Mouse (Mus musculus): Measurements from ENCODE around the gene St3gal5. TPM values are rescaled to one million over a fixed set of nuclear protein-coding genes. Genes with fewer than 3 reads are reported as not detected.
A peak's percentile ranks its signal among the peaks of the same experiment; 100 is the strongest.

St3gal5 gene
- total RNA-seq, 4 experiments from 2014 or later: 48.5 to 85.9 (median 71.1) TPM

DNA sequence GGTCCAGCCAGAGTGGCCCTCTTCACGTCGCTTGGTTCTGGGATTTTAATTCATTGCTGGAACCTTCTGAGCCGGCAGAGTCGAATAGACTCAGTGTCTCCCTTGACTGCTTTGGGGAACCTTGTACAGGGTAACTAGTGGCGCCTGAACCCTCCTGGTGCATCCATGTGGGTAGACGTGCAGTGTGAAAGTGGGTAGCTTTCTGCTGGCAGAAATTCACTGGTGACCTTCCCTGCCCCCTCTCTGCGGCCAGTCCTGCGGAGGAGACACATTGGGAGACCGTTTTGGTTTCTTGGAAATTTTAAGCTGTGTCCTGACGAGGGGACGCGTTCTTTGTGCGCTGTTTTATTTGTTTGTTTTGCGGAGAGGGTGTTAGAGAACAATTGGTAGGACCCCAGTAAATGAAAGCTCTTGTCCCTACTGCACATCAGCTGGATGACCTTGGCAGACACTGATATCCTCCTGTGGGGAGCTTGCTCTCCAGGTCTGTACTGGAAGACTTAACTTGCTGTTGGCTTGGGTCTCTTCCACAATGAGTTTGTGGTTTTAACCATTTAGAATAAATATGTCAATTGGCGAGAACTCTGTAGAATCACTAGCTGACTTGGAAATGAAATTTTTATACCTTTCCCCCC, 746 bp downstream of the St3gal5 start:
- no peak for DNase-seq (ENCODE audit: low spot score in 2 of 2)

DNA sequence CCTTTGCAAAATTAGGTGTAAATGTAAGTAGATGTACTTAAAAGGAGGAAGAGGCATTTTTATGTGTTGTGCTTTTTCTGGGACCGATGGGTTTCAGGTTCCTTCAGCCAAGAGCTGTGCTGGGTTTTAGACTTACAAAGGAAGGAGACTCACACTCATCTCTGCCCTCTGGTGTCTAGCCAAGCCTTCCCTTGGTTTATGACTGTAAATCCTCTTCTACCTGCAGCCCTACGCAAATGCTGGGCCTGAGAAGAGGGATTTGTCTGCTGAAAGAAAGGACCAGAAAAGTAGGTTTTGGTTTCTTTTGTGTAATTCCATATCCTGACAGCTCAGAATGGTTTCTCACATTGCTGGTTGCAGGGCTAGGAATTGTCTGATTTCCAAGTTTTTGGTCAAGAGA, 1.3 kb downstream of the St3gal5 start:
- no peak for DNase-seq (ENCODE audit: low spot score in 2 of 2)

DNA sequence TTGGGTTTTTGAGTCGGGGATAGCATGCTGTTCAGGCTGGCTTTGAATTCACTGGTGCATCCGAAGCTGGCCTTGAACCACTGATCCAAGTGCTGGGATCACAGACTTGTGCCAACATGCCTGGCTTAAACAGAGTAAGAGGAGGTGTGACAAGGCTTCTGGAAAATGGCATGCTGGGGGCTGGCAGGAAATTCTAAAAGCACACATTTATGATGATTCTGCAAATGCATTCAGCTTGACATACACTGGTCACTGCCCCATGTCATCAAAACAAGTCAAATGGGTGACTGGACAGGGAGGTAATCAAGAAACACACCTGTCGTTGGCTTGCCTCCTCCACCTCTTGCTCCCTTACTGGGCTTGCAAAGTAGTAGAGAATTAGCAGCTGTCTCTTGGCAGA, 1.9 kb downstream of the St3gal5 start:
- DNase-seq (ENCODE audit: low spot score in 2 of 2): no peak

DNA sequence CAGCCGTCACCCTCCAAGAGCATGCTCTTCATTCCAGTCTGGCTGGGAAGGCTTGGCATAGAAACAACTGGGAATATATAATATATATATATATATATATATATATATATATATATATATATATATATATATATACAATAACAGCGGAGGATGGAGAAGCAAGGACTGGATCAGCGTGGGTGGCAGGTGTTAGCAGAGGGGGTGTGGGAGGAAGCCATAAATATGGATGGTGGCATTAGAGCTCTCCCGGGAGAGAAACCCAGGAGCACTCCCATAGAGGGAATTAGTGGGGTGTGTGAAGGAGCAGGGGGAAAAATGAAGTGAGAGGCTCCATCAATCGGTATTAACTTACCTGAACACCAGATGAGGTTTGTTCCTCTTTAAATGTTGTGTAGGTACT, 2.8 kb downstream of the St3gal5 start:
- no peak for DNase-seq (ENCODE audit: low spot score in 2 of 2)

- no peak for DNase-seq (ENCODE audit: low spot score in 2 of 2)
These were observed 3.5 kb downstream of the St3gal5 start for GRCm38 (mm10) chr6:72100939-72101338.

GRCm38 (mm10) chr6:72101386-72101785, 4.0 kb downstream of the St3gal5 start:
- no peak for DNase-seq (ENCODE audit: low spot score in 2 of 2)

DNA sequence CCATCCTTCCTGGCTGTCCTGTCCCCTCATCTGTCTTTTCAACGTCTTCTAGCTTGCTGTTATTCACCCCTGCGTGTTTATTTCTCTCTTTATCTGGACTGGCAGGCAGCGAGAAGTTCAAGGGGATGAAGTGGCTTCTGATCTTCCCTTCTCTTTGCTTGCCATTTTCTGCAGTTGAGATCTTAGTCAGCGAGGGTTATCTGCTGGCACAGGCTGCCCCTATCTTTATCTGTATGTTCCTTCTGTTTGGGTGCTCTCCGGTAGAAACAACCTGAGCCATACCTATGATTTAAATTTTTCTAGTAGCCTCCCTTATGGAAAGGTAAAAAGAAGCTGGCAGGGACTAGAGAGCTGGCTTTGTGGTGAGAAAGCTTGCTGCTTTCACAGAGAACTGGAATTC, 4.7 kb downstream of the St3gal5 start:
- DNase-seq (ENCODE audit: low spot score in 2 of 2): no peak

- no peak for DNase-seq (ENCODE audit: low spot score in 2 of 2)
These were observed 7.1 kb downstream of the St3gal5 start for GRCm38 (mm10) chr6:72104534-72104933.

DNA sequence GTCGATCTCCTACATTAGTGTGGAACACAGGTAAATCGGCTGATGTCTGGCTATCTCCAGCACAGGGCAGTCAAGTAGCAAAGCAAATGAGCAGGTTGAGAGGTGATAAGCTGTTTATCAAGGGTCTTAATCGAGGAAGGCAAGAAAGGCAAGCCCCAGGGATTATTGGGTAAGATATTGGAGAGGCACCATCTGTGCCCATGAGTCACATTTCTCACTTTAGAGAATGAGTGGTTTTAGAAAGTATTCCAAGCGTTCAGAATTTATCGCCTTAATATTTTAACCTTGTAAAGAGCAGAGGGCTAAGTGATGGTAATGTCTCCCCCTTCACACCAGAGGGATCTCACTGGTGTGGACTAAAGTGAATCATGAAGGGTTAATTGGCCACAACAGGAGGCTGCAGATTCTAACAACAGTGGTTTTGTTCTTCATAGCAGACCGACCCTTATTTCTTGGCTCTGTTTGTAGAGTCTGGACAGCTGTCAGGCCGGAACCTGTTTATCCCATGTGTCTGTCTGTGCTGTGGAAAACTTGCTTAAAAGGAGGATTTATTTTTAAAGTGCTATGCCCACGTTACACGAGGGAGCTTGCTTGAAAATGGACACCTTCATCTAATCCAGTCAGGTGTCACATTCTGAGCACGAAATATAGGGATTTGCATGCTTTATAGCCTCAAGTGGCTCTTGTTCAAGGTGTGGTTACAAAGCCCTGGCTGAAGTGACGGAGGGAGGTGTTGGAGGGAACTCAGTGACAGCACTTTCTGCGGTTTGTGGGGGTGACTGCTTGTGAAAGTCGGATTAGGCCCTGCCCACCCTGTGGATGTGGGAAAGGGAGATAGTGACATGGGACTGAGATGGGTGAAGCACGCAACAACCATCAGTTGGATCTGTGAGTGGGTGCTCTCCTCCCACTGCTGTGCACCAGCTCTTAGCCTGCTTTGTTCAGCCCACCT, 11.8 kb downstream of the St3gal5 start:
- DNase-seq (ENCODE audit: low spot score in 2 of 2): no peak

DNA sequence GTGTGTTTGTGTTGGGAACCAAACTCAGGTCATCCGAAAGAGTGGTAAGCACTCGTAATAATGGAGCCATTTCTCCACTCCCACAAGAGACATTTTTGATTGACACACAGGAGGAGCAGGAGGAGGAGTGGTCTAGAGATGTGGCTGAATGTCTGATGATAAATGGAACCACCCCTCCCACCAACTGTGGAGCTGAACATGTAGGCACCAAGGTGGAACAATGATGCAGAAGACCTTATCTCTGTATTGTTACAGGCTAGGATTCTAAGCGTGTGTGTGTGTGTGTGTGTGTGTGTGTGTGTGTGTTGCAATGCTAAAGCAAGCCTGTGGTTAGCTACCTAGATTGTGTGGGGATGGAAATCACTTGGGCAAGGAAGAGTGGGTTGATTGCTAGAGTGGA, 13.2 kb downstream of the St3gal5 start:
- no peak for DNase-seq (ENCODE audit: low spot score in 2 of 2)

DNA sequence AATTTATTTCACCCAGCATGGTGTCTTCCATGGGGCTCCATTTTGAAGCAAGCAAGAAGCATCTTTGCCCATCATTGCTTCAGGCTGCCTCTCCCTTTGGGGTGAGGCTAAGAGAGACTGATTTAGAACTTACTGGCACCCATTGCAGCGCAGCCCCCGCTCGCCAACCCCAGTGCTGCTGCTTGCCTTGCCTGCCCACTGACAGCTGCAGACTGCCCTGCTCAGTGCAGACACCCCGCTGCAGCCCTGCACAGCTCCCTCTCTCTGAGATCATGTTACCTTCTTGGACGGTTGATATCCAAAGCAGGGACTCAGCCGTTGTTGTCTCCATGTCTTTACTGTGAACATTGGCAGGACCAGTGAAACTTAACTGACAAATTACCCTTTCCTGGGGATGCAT, 15.2 kb downstream of the St3gal5 start:
- DNase-seq (ENCODE audit: low spot score in 2 of 2): no peak

- DNase-seq (ENCODE audit: low spot score in 2 of 2): no peak
These were observed 15.8 kb downstream of the St3gal5 start for GRCm38 (mm10) chr6:72113093-72113702.

DNA sequence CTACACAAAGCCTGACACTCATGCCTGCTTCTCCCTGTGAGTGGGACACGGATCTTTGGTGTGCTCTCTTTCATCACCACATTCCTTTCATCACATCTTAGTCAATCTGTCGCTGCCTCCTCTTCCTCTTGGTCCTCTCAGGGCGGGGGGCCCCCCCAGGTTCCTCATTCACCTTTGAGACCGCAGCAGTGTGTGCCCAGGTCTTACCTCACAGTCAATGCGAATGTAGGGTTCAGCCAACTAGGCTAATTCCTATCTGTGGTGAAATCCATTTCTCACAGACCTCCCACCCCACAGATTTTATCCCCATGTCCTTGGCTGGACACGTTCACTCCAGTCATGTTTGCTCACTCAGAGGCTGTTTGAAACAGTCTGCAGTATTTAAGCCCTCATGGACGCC, 17.5 kb downstream of the St3gal5 start:
- no peak for DNase-seq (ENCODE audit: low spot score in 2 of 2)

- no peak for DNase-seq (ENCODE audit: low spot score in 2 of 2)
These were observed 20.1 kb downstream of the St3gal5 start for GRCm38 (mm10) chr6:72117322-72117968.

DNA sequence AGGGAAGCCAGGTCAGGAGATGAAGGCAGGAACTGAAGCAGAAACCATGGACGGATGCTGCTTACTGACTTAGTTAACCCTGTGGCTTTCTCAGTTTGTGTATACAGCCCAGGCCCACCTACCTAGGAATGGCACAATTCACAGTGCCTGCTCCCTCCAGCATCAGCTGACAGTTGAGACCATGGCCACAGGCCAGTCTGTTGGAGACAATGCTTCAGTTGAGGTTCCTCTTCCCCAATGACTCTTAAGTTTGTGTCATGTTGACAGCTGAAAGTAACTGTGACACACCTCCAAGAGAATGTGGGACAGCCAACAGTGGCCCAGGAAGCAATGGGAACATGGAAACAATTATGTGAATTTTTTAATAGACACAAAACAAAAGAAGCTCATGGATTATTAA, 22.5 kb downstream of the St3gal5 start:
- DNase-seq (ENCODE audit: low spot score in 2 of 2): no peak

DNA sequence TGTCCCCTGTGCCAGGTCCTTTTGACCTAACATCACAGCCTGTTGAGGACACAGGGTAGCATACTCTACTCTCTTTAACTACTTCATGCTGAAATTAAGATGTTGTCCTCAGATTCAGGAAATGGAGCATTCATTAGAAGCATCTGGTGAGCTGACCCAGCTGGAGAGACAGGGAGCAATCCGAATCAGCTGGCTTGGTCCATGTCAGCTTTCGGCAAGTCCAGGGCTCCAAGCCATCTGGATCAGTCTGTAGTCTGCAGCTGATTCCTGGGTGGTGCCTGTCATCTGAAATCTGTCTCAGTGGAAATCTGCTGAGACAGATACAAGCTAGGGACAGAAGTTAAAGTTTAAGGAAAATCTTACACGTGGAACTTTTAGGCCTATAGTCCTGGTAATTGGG, 23.9 kb downstream of the St3gal5 start:
- DNase-seq (ENCODE audit: low spot score in 2 of 2): no peak

- no peak for DNase-seq (ENCODE audit: low spot score in 2 of 2)
These were observed 25.1 kb downstream of the St3gal5 start for GRCm38 (mm10) chr6:72122515-72122914.

DNA sequence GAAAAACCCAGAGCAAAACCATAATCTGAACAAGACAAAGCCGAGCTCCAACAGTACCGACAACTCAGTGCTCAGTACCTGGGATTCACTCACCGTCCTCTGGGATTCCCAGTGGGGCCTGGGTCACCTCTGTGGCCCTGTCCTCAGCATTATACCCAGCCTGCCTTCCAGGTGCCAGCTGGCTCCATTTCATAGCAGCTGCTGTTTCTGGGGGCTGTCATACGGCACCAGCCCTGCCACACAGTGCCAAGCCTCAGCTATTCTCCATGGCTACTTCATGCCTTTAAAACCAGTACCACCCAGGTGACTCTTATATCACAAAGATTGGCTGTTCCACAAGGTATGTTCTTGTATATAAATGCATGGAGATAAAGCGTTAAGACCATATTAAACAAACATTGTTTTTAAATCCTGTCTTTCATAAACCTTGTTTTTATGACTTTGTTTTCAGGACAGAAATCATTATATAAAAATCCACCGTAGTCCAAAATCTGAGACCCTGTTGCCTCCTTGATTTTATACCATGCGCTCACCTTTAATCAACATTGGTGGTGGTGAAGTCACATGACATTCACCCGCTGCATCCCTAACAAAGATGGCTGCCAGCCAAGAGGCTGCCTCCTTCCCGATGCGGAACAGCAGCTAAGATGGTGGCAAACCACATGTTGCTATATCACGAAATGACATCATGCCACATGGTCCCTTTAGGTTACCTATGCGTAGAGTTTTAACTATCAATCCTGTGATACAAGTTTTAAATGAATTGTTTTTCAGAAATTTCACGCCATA, 27.1 kb downstream of the St3gal5 start:
- peak; percentile 38 to 66 for DNase-seq (ENCODE audit: low spot score in 2 of 2)

GRCm38 (mm10) chr6:72126128-72126917, 28.9 kb downstream of the St3gal5 start:
- no peak for DNase-seq (ENCODE audit: low spot score in 2 of 2)

- DNase-seq (ENCODE audit: low spot score in 2 of 2): no peak
These were observed 32.7 kb downstream of the St3gal5 start for GRCm38 (mm10) chr6:72130056-72130455.
